Mouse (Mus musculus): Measurements from ENCODE around the gene Sorcs3. TPM values are rescaled to one million over a fixed set of nuclear protein-coding genes. Genes with fewer than 3 reads are reported as not detected.

Sorcs3 gene
- polyA plus RNA-seq, 1 experiment = not detected

GRCm38 (mm10) chr19:48285602-48286225 is 79.9 kb downstream of the Sorcs3 start:
- DNase-seq (ENCODE audit: low spot score) = no peak

- DNase-seq (ENCODE audit: low spot score) = no peak
Observed at GRCm38 (mm10) chr19:48294251-48294650, 88.4 kb downstream of the Sorcs3 start.

GRCm38 (mm10) chr19:48298384-48298783 is 92.6 kb downstream of the Sorcs3 start:
- no peak for DNase-seq (ENCODE audit: low spot score)

- DNase-seq (ENCODE audit: low spot score) = no peak
Observed at GRCm38 (mm10) chr19:48300440-48301231, 94.8 kb downstream of the Sorcs3 start.

- DNase-seq (ENCODE audit: low spot score) = no peak
Observed at GRCm38 (mm10) chr19:48301300-48301699, 95.5 kb downstream of the Sorcs3 start.

- no peak for DNase-seq (ENCODE audit: low spot score)
Observed at GRCm38 (mm10) chr19:48308341-48308740, 102.5 kb downstream of the Sorcs3 start.

GRCm38 (mm10) chr19:48309531-48310337 is 103.9 kb downstream of the Sorcs3 start:
- DNase-seq (ENCODE audit: low spot score) = no peak

GRCm38 (mm10) chr19:48310338-48310710 is 104.5 kb downstream of the Sorcs3 start:
- no peak for DNase-seq (ENCODE audit: low spot score)

GRCm38 (mm10) chr19:48313776-48314175 is 108.0 kb downstream of the Sorcs3 start:
- DNase-seq (ENCODE audit: low spot score) = no peak

GRCm38 (mm10) chr19:48327115-48327514 is 121.3 kb downstream of the Sorcs3 start:
- no peak for DNase-seq (ENCODE audit: low spot score)

- no peak for DNase-seq (ENCODE audit: low spot score)
Observed at GRCm38 (mm10) chr19:48328171-48328570, 122.3 kb downstream of the Sorcs3 start.

GRCm38 (mm10) chr19:48331640-48332039 is 125.8 kb downstream of the Sorcs3 start:
- no peak for DNase-seq (ENCODE audit: low spot score)

- DNase-seq (ENCODE audit: low spot score) = no peak
Observed at GRCm38 (mm10) chr19:48333085-48333484, 127.3 kb downstream of the Sorcs3 start.

GRCm38 (mm10) chr19:48337461-48337860 is 131.6 kb downstream of the Sorcs3 start:
- DNase-seq (ENCODE audit: low spot score) = no peak

GRCm38 (mm10) chr19:48338098-48338497 is 132.3 kb downstream of the Sorcs3 start:
- DNase-seq (ENCODE audit: low spot score) = no peak

GRCm38 (mm10) chr19:48342770-48343169 is 136.9 kb downstream of the Sorcs3 start:
- no peak for DNase-seq (ENCODE audit: low spot score)

GRCm38 (mm10) chr19:48343442-48343841 is 137.6 kb downstream of the Sorcs3 start:
- DNase-seq (ENCODE audit: low spot score) = no peak

- no peak for DNase-seq (ENCODE audit: low spot score)
Observed at GRCm38 (mm10) chr19:48347116-48347515, 141.3 kb downstream of the Sorcs3 start.

GRCm38 (mm10) chr19:48356806-48357205 is 151.0 kb downstream of the Sorcs3 start:
- DNase-seq (ENCODE audit: low spot score) = no peak

GRCm38 (mm10) chr19:48362167-48362566 is 156.3 kb downstream of the Sorcs3 start:
- no peak for DNase-seq (ENCODE audit: low spot score)

GRCm38 (mm10) chr19:48368056-48368455 is 162.2 kb downstream of the Sorcs3 start:
- no peak for DNase-seq (ENCODE audit: low spot score)

- DNase-seq (ENCODE audit: low spot score) = no peak
Observed at GRCm38 (mm10) chr19:48371787-48372186, 166.0 kb downstream of the Sorcs3 start.
